Mouse (Mus musculus) left cerebral cortex, postnatal 14 days (tissue): ENCODE measurements around the gene Pter. TPM values are rescaled to one million over a fixed set of nuclear protein-coding genes. Genes with fewer than 3 reads are reported as not detected.
A peak's percentile ranks its signal among the peaks of the same experiment; 100 is the strongest.

Source experiments
- DNase-seq, 2 experiments: peaks; one replicate each; pipeline ENCODE4 v3.0.0; 2021 to 2022; ENCODE audit warnings: low spot score in 2 of 2, mixed read lengths in 1 of 2
- intact Hi-C: fragments of 180-260 bp; cut with DNase I; formaldehyde crosslinking; loops from one replicate; pipeline ENCODE4 v1.15.1; 2025
- long read RNA-seq, 2 experiments: library from polyadenylated mRNA; stranded (forward); transcript quantifications; one replicate each; pipeline ENCODE4 v2.0.0; 2021
- total RNA-seq, 2 experiments: library from RNA; stranded (reverse); gene quantifications; 2 replicates each; pipeline ENCODE4 v1.2.3; 2021

Pter gene
- total RNA-seq = 1 to 10 TPM in 1 of 2 experiments, under 1 TPM in 1; 0.70 to 1.4 TPM
- long read RNA-seq, experiment 1, partial matches to known transcripts = 0 of 4 reads
- long read RNA-seq, experiment 1, other reads (novel, unspliced or antisense) = 4 of 4 reads
- long read RNA-seq, experiment 2 = 0 reads

DNA sequence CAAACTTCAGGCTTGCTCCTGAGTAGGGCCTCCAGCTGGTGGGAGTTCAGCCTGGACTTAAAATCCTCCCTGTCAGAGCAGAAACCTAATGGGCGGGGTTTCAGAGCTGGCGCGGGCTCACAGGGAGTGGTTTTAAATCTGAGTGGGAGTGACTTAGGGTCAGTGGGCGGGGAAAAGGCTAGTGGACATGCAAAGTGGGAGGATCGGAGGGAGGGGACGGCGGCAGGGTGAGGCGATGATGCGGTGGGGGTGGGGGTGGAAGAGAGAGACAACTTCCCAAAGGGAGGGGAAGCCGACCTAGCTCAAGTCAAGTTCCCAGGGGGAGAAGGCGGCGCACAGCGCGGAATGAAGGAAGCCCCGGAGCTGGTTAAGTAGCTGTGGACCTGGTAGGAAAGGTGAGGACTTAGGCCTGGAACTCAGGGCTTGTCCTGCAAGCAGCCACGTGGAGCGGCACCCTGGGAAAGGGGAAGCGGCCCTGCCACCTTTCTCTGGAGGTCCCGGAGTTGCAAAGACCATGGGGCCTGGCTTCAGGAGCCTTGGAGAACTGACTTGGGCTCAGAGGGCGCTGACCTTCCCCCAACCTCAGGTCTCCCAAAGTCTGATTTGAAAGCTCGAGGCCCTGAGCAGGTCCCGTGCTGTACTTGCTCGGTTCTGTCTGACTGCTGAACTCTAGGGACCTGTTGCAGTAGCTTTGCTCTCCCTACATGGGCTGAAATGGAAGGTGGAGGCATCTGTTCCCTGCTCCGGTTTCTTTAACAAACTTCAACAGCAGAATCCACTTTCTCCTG lies at the start of gene Pter:
TSS of gene Pter (plus strand) at position 238 of the 788 bp plus-strand sequence.
- DNase-seq = peak; percentile 23 to 35
- intact Hi-C loops = no loop called here

DNA sequence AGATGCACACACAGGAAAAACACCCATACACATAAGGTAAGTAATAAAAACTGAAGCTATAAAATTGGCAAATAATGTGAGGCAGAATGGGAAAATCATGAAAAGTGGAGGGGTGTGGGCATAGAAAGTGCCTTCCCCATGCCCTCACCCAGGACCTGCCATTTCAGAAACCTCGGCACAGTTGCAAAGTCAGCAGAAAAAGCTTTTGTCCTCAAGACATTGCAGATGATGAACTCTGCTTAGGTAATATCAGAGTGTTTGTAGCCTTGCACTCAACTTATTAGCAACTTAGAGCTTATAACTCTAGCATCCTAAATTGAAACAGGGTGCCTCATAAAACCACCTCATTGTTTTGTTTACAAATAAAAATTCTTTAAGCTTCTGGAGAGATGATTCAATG lies 49.6 kb upstream of the Pter start:
- no peak for DNase-seq
- intact Hi-C loops = no loop called here

DNA sequence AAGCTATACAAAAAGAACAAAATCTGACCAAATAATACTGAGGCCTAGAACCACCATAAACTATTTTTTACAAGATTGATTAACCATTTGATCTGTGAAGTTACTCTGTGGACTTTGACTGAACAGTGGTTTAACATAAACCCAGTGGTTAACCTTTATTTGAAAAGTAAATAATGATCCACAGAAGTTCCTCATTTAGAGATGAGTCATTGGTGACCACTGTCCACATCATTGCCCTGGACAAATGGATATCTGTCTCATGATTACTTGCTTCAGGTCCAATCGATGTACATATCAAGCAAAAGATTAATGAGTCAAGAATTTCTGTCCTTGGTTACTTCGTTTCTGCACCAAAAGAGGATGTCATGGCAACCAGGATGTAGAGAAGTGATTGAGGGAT lies 44.3 kb upstream of the Pter start:
- intact Hi-C loops = no loop called here
- DNase-seq = no peak

DNA sequence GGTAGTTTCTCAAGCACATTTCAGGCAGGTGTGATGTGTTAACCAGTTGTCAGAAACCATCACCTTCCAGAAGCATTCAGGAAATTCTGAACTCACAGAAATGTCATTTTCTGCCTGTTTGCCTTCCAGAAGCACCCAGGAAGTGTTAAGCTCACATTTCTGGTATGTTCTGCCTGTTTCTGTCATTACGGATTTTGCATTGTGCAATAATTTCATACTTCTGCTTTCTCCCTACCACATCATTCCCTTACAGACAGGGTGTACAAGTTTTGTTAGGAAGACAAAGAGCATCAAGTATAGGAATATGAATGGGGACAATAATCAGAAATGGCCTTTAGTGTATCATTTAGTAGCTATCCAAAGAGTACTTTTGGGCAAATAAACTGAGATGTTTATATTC lies 42.8 kb upstream of the Pter start:
- DNase-seq = no peak
- intact Hi-C loops = loop anchor here (5.0 kb wide), 1 partner anchor 131 kb away; the partner anchor contains the start of gene C1ql3

DNA sequence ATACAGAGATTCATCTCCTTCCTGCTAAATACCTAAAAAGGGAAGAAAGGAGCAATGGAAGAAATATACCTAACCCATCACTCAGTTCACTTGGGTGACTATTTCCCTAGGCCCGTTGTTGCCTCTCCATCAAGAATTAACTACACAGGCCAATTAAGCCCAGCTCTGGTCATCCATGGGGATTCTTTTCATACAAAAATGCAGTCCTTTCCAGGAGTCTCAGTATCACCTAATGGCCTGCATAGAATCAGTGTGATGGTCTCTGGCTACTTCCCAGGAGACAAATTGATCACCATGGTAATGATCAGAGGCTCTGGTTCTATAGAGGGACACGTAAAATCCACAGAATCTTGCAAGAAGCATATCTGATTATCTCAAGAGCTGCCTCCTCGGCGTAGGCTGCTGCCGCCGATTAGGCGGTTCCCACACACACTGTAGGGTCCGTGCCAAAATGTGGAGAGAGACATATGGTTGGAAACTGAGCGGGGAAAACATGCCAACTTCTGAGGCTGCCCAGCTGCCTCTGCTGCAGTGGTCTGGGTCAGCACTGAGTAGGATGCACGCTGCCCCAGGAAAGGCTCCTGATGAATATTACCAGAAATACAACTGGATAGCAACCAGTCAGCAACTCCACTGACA lies 40.4 kb upstream of the Pter start:
- peak; percentile 53 to 70 for DNase-seq
- intact Hi-C loops = loop anchor here (5.0 kb wide), 1 partner anchor 129 kb away; the partner anchor contains the start of gene C1ql3

DNA sequence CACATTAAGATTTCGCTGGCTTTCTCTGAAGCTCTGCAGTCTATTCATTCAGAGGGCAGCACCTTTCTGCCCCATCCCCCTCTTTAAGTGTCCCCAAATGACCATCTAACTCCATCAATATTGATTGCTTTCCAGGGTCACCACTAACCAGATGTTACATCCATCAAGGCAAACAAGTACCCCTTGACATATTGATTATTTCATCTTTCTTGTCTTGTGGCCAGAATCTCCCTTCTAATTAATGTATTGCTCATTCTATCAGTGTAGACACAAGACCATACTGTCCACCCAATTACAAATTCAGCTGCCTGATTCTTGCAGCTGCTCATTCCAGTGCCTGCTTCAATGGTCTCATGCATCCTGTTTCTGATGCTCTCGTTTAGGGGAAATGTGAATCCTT lies 36.8 kb upstream of the Pter start:
- intact Hi-C loops = no loop called here
- DNase-seq = no peak

DNA sequence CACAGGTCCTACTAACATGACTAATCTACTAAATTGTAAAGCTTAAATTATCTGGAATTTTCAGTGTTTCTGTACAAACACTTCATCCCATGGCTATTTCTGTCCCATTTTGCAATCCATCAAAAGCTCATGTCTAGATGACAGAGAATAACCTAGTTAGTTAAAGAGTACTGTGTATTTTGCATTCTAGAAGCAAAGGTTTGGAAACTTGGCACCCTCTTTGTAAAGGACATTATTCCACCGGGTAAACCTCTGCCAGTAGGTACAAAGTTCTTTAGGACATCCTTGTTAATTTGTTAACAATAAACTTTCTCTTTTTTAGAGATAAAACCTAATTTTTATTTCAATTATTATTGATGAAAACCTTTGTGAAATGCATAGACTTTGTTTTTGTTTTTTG lies 18.1 kb upstream of the Pter start:
- DNase-seq = no peak

DNA sequence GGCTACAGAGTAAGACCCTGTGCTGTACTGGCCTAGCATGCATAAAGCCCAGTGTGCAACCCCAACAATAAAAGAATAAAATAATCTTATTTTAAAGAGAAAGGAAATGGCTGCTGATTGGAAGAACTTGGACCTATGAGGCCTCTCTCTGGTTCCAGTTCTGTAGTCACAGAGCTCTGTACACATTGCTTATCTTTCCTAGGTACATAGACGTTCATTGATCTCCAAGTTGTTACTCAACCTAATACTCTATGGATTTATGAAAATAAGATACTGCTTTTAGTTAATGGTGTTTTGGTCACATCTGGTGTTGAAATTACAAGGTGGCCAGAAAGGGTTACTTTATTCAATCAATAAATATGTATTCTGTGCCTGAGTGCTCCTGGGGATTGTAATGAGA lies 1.8 kb downstream of the Pter start:
- intact Hi-C loops = no loop called here
- no peak for DNase-seq

More for the DNA sequence above, 18.1 kb upstream of the Pter start:
- intact Hi-C loops = no loop called here

DNA sequence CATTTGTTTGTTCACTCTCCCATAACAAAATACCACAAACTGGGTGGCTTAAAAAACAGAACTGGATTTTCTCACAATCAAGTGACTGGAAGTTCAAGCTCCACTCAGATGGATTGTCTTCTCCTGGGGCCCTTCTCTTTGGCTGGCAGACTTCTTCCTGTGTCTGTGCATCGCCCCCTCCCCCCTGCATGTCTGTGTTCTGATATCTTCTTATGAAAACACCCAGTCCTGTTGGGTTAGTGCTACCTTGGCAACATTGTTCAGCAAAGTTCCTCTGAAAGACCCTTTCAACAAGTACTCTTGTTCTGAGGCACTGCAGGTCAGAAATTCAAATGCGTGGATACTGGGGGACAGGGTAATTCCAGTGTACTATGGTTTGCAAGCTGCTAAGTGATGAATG lies 6.5 kb downstream of the Pter start:
- no peak for DNase-seq

DNA sequence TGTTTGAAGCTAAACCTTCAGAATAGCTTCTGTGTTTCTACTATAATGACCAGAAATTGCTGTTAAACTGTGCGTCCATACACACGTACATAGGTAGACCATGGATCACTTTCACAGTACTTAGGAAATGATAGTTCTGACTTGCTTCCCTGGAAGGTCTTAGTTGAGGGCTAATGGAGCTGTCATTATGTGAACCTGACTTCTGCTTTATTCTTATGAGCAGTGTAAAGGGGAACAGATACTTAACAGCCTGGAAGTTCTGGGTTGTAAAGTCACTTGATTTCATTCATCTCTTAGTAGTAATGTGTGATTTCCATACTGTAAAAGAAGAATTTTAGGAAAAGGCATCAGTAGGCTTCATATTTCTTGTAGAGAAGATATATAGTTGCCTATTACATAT lies 10.1 kb downstream of the Pter start:
- intact Hi-C loops = no loop called here
- no peak for DNase-seq

More for the DNA sequence above, 6.5 kb downstream of the Pter start:
- intact Hi-C loops = no loop called here

DNA sequence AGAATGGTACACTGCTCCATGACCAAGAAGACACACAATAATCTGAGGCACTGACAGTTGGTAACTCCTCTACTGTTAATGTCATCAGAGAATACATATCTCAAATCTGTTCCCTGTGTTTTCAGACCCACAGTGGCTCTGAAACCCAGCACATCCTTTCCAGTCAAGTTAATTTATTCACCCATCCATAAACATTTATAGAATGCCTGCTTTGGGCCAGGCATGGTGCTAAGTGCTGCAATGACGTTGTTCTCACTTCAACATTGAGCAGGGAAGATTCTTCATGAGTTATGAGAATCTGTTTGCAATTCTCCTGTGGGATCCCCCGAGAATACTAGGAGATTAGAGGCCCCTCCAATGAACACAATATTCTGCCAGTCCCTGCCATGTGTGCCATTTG lies 11.4 kb downstream of the Pter start:
- no peak for DNase-seq
- intact Hi-C loops = no loop called here

DNA sequence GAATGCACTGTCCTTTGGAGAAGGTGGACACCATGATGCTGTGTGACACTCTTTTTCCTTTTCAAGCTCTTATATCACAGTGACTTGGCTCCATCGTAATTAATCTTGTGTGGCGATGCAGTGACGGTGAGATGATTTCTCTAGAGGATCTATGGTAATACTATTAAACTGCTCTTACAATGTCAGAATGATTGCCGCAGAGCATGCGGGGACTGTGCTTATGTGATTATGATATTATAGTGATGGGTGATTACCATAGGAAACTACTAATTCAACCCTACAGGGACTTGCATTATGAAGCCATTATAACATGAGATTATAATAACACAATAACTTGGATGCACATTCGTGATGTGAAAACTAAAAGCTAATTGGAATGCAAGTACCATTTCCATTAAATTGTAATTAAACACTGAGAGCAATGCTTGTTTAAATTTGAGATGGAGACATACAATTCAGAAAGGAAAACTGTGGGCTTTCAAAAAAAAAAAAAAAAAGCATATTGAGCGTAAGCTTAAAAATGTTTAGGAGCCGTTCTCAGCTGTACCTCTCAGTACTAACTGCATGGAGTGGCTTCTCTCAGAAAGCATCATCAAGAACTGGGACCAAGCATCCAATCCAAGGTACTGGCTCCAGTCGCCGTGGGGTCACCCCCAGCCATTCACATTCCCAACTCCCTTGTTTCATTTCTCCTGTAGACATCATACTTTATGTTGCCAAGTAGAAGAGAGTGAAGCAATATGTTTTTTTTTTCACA lies 13.8 kb downstream of the Pter start:
- no peak for DNase-seq
- intact Hi-C loops = no loop called here

DNA sequence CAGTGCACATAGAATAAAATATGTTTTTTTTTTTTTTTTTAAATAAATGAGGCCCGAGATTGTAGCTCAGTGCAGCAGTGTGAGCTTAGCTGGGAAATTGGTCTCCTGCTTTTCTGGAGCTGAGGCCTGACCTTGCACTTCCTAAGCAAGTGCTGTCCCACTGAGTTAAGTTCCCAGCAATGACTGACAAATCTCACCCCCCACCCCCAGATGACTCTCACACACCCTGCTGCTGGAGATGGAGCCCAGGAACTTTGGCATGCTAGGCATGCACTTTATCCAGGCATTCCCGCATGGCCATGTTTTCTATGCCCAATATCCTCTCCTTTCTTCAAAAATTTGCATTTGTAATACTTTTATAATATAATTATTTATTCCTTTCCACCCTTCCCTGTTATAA lies 14.8 kb downstream of the Pter start:
- DNase-seq = no peak
- intact Hi-C loops = no loop called here

DNA sequence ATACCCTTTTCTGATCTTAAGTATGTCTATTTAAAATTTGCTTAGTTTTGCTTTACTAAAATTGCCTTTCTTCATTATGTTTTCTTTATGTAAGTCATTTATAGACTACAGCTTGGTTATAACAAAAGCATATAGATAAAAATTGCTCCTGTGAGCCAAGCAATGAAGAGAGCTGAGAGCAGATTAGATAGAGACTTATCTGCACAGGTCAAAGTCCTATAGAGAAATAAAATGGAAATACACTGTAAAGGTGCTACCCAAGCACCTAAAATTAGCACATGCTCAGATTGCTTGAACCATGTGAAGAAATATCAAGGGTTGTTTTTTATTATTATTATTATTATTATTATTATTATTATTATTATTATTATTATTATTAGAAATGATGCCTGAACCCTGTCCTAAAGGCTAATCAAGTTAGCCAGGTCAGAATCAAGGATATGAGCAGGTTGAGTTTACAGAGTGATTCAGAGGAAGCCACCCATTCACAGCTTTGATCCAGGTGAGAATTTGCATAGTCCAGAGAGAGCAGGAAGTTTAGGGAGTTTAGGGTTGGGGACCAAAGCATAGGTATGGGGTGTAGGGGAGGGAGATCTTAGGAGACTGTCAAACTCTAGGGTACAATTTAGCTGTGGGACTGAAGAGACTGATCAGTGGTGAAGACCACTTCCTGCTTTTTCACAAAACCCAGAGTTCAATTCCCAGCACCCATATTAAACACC lies 33.0 kb downstream of the Pter start:
- intact Hi-C loops = no loop called here
- DNase-seq = no peak

DNA sequence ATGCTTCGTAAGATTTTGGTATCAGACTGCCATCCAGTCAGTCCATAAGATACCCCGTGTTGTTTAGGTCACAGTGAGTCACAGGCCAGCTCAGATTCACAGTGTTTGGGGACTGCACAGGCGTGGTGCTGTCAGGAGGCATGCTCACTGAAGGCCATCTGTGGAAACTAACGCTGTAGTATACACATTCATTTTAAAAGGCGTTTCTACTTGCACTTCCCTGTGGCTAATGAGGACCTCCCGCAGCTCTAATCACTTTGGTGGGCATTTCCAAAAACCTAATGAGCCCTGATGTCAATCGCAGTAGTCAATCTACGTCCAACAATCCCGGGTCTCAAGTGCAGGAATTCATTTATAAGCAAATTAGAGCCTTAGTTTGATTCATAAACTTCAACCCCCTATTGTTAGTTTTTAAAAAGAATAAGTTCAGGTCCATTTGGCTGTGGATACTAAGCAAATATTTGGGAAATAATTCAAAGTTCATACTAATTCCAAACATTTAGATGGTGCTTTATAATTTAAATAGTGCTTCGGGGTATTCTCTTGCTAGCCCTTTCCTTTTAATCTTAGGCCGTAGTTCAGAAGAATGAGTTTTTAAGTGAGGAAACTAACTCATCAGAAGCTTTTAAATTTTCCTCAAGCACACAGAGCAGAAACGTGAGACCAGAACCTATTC lies 46.3 kb downstream of the Pter start:
- intact Hi-C loops = no loop called here

DNA sequence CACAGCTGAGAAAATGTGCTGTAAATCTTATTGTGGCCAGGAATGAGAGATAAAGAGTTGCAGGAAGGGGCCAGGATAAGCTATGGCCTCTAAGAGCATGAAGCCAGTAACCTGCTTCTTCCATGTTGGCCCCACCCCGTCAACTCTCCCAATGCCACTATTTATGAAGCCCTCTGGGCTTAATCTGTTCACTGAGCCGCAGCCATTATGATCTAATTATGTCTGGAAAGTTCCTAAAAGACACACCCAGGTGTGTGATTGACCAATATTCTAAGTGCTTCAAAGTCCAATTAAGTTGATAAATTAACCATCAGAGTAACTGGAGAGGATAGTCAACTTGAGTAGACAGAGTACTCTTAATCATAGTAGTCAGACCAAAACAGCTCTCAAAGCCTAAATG lies 49.9 kb downstream of the Pter start:
- intact Hi-C loops = no loop called here
- DNase-seq = no peak

More for the DNA sequence above, 46.3 kb downstream of the Pter start:
- DNase-seq = no peak

DNA sequence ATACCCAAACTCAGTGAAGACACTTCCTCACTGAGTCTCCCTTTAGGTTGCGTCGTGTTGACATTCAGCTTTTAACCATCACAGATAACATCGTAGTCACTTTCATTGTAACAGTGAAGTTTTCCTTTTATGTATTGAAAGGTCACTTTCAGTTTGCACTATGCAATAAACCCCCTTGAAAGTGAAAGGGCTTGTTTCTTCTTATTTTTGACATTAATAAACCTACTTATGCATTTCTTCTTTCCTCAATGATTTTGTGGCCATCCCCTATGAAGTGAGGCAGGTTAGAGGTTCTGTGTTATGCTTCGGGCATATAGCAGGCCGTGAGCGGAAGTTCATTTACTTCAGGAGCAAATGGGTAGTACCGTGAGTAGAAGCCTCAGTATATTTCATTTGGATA lies 53.5 kb downstream of the Pter start:
- DNase-seq = no peak
- intact Hi-C loops = no loop called here

DNA sequence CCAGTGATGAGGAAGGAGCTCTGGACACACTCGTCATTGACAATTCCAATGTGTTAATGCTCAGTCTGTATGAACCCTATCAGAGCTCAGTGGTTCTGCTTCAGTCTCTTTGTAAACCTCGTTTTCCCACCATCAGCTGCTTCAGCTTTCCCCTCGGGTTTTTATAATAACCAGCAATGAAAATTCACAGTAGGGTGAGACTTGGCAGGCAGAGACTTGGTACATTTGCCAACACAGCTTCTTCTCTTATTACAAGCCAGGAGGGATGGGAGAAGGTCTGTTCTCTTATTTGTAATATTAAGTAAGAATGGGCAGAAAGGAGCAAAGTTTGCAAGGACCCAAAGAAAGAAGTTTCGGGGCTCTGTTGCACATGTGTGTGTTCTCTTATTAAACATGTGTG lies 54.9 kb downstream of the Pter start:
- DNase-seq = no peak
- intact Hi-C loops = no loop called here
